Mouse (Mus musculus): Measurements from ENCODE around the gene Tcf20.

Tcf20 gene

GRCm38 (mm10) chr15:82923531-82923930 lies 64.1 kb downstream of the Tcf20 start:
- peak; percentile 92 to 93 for DNase-seq

GRCm38 (mm10) chr15:82922755-82923154 lies 64.9 kb downstream of the Tcf20 start:
- peak in 1 of 2 experiments; percentile 59 for DNase-seq

- DNase-seq, result peak; percentile 100
These were observed 65.6 kb downstream of the Tcf20 start for GRCm38 (mm10) chr15:82922052-82922451.

DNA sequence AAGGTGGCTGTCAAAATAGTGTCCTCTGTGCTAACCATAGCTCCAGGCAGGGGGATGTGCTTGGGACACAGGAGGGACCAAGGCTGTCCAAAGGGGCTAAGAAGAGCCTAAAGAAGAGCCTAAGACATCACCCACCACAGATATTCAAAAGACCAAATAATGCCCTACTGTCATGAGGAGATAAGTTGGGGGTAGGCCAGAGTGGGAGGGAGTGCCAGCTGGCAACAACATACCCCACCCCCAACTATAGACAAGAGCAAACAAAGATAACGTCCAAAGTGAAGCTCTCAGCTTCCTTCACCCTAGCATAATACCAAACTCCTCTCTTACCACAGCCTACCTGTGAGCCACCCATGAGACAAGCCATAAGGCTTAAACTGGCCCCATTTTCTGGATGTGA lies 66.1 kb downstream of the Tcf20 start:
- DNase-seq, result peak; percentile 56 to 64

DNA sequence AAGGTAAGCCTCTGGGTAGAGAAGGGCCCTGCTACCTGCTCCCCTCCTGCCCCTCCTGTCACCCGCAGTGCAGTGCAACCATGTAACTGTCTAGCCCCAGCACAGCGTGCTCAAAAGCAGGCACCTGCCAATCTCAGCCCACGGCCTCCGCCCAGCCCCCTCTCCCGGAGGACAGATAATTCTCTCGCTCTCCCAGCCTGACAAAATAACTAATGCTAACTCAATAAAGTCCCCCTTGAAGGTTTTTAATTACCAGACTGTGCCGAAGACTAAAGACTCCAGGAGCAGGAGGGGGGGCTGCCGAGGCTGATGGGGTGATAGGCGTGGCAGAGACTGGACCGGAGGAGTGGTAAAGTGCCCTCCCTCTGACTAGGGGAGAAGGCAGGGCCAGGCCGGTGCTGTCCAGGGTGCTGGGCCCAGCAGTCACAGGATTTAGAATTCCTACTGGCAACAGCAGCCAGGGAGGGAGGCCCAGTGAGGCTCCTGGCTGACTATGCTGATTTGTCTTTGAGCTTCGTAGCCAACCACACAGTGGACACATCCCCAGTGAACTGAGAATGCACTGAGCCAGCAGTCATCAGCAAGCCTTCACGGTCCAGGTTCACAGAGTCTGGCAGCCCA lies 66.7 kb downstream of the Tcf20 start:
- peak in 1 of 2 experiments; percentile 43 for DNase-seq

DNA sequence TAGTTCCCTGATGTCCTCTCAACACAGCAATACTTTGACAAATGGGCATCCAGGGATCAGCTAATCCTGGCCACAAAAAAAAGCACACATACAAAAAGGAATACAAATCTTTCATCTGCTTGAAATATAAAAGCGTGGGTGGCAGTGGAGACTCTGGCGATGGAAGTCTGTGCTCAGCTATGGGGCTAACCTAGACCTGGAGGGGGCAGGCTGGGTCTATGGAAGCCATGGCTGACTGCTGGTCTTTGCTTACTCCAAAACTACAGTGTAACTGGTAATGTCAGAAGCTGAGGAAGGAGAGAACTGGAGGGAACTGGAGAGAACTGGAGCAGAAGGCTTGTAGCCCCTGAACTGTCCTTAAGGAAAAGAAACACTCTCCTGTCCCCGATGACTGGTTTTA lies 69.7 kb downstream of the Tcf20 start:
- DNase-seq, result no peak

DNA sequence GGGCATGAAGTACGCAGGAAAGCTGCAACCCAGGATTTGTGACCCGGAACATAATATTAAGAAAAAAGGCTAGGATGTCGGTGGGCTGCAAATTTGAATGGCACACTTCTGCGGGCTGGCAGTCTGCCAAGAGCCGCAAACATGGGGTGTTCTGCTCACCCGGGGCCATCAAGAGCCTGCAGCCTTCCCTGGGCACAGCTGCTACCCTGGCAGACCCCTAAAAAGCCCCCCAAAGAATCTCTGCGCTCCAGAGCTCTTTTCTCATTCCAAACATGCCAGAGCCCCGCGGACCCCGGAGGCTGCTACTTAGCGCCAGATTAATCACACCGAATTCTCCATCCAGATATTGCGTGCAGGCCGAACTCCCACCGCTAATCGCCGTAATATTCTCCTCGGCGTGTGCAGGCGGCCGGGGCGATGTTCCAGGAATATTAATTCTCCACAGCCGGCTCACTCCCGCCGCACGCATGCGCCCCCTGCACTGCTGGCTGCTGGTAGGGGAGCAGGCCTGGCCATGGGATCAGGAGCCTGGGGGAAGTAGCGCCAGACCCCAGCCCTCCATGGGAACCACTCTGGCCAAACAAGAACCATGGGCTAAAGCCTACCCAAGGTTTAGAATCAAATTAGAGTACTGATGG lies 70.3 kb downstream of the Tcf20 start:
- peak; percentile 78 to 79 for DNase-seq

DNA sequence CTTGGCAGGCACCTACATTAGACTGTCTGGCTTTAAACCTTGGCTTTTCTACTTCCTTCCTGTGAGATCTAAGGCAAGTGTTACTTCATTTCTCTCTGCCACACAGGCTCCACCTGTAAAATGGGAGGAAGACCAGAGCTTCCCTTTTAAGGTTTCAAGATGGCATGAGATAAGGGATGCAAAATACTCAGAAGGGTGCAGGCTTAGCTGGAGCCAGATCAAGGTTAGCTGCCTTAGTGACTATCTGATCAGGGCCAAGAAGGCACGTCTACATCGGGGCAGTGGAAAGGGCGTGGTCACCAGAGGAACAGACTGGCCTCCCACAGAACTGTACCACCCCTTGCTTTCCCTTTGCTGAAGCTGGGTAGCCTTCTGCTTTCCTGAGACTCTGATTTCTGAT lies 73.2 kb downstream of the Tcf20 start:
- DNase-seq, result no peak

DNA sequence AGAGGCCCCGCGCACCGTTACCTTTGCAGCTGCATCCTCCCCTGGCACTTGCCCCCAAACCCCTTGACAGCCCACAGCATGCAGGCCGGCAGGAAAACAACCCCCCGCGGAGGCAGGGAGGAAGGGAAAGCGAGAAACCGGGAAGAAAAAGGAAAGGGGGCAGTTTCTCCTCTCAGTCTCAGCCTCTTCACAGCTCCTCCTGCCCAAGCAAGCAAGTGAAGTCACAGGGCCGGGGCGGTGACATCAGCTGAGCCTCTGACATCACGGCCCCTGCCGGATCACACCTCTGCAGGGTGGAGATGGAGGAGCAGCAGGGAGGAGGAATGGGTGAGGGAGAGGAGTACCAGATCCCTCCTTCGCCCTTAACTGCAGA lies 75.7 kb downstream of the Tcf20 start:
- peak in 1 of 2 experiments; percentile 20 for DNase-seq

- DNase-seq, result peak in 1 of 2 experiments; percentile 12
These were observed 76.4 kb downstream of the Tcf20 start for GRCm38 (mm10) chr15:82911001-82911964.

GRCm38 (mm10) chr15:82910596-82910995 lies 77.1 kb downstream of the Tcf20 start:
- peak in 1 of 2 experiments; percentile 10 for DNase-seq

GRCm38 (mm10) chr15:82909791-82910190 lies 77.9 kb downstream of the Tcf20 start:
- no peak for DNase-seq

GRCm38 (mm10) chr15:82908521-82908920 lies 79.2 kb downstream of the Tcf20 start:
- peak in 1 of 2 experiments; percentile 19 for DNase-seq

- peak in 1 of 2 experiments; percentile 1 for DNase-seq
These were observed 80.4 kb downstream of the Tcf20 start for GRCm38 (mm10) chr15:82907306-82907705.

GRCm38 (mm10) chr15:82906574-82907061 lies 81.1 kb downstream of the Tcf20 start:
- DNase-seq, result peak in 1 of 2 experiments; percentile 7

DNA sequence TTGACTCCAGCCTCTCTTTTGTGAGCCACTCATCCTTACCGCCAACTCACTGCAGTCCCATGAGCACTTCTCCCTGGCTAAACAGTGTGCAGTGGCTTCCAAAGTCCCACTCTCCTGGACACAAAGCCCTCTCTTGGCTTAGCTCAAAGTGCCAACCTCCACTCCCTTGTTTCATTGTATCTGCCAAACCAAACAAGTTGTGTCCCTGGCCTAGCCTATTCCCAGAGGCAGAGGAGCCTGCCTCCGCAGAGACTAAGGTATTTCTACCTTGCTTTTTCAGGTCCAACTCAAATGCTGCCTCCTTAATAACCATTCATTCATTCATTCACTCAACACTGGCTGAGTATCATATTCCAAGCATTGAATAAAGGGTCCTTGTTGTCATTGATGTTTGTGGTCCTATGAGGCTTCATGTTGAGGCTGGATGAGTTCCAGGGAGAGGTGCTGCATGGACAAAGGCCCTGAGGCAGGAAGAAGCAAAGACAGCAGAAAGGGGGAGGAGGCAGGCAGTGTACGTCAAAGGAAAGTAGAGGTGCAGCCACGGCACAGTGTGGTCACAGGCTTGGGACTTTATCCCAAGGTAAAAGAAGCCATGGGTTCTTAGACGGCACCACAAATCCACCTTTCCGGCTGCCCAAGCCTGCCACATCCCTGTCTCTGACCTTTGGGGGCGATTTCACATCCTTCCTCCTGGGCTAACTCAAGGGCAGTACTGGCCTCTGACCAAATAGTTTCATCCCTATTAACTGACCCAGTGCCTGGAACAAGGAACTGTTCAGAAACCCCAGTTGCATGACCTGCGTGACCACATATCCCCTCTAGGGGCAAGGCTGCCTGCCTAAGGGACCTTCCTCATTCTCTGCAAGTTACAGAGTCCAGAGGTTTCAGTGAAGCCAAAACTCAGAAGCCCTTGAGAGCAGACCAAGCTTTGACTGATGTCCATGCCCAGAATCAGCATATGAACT lies 82.0 kb downstream of the Tcf20 start:
- DNase-seq, result peak in 1 of 2 experiments; percentile 5

- DNase-seq, result peak in 1 of 2 experiments; percentile 14
These were observed 83.1 kb downstream of the Tcf20 start for GRCm38 (mm10) chr15:82904526-82904925.

DNA sequence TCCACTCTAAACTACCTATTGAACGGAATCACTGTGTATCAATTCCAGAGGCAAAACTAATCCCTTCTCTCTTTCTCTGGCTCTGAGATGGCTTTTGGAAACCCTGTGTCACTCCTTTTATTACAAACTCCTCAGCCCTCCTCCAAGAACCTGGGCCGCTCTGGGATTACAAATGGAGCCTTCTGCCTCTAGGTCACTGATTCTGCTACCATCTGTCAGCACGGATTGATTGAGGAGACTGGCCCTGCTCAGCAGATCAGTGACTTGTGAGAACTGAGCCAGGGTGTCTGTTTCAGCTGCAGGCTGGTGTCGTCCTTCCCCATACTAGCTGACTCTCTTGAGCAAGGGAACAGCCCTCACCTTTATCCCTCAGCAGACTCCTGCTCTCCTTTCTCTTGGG lies 85.2 kb downstream of the Tcf20 start:
- peak in 1 of 2 experiments; percentile 19 for DNase-seq

DNA sequence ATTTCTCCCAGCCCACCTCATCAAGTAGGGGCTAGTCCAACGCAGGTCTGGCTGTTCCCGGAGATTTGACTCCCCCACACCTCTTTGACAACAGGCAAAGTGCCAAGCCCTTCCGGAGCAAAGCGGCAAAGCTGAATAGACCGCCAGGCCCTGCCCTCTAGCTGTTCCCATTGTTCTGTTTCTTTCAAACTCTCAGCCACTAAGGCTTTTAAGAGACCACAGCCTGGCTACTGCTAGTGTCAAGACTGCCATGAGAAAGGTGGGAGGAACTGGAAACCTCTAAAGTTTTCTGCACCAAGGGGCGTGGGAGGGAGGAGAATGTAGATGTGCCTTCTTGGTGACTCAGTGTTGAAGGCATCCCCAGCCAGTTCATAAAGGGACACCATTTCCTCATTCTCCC lies 86.4 kb downstream of the Tcf20 start:
- DNase-seq, result peak in 1 of 2 experiments; percentile 32

- no peak for DNase-seq
These were observed 87.3 kb downstream of the Tcf20 start for GRCm38 (mm10) chr15:82900331-82900730.

- peak; percentile 84 to 90 for DNase-seq
These were observed 87.9 kb downstream of the Tcf20 start for GRCm38 (mm10) chr15:82899676-82900301.
